Mouse (Mus musculus) forebrain, embryonic 10.5 days (tissue): Measurements from ENCODE around the gene Rap1b. TPM values are rescaled to one million over a fixed set of nuclear protein-coding genes. Genes with fewer than 3 reads are reported as not detected.

Experiments
- DNase-seq: peaks from one replicate; pipeline ENCODE4 v3.0.0-alpha.2; 2017; ENCODE audit warnings: low spot score; ENCODE audit errors: extremely low spot score
- H3K27ac ChIP-seq: fragments of 300-500 bp; sonication (generic); 2 replicates; pipeline ENCODE4 v1.5.1; 2016; ENCODE audit warnings: mild to moderate bottlenecking
- H3K27me3 ChIP-seq: fragments of 300-500 bp; sonication (generic); 2 replicates; pipeline ENCODE4 v1.6.1; 2016; ENCODE audit warnings: mild to moderate bottlenecking; ENCODE audit not compliant: poor library complexity, severe bottlenecking
- H3K36me3 ChIP-seq: fragments of 300-500 bp; sonication (generic); replicated peaks from 2 replicates; pipeline ENCODE4 v1.6.1; 2016; ENCODE audit warnings: mild to moderate bottlenecking, moderate library complexity
- H3K4me1 ChIP-seq: fragments of 300-500 bp; sonication (generic); 2 replicates; pipeline ENCODE4 v1.6.1; 2016
- H3K4me3 ChIP-seq: fragments of 300-500 bp; sonication (generic); 2 replicates; pipeline ENCODE4 v1.5.1; 2016; ENCODE audit warnings: mild to moderate bottlenecking, moderate library complexity
- H3K9me3 ChIP-seq: fragments of 300-500 bp; sonication (generic); 2 replicates; pipeline ENCODE4 v1.6.1; 2016; ENCODE audit warnings: mild to moderate bottlenecking, moderate library complexity
- WGBS: fragments of 180-500 bp; shearing (Covaris S2); methylation state at CpG from one replicate; pipeline ENCODE4 v1.1.7; 2016; 5-methylcytosine and 5-hydroxymethylcytosine counted together
- polyA plus RNA-seq: library from polyadenylated mRNA; unstranded; fragments of >200 nt; fragmentation: Nextera tagmentation; extraction: Ambion mirVana; gene quantifications from 2 replicates; pipeline ENCODE4 v1.2.1, GENCODE M21; 2016

The Rap1b gene
- polyA plus RNA-seq, 1 experiment from 2014 or later = 136 TPM

GRCm38 (mm10) chr10:117829472-117830155, 16.2 kb downstream of the Rap1b start:
- Histone ChIP-seq H3K4me3 (no peak overlapping the region), H3K27me3 (no peaks in the 10 kb centered on the region), H3K9me3 (no peaks in the 10 kb centered on the region), H3K36me3 (peaks cover 5% of the 10 kb centered on the region; the same call in 1 of the 2 replicates), H3K4me1 (peaks cover 8% of the 10 kb centered on the region; the same call in 1 of the 2 replicates), H3K27ac (no peak overlapping the region)
- DNase-seq = no peak
- 93% methylated on average over 7 of the region's 7 CpGs for WGBS

GRCm38 (mm10) chr10:117829022-117829421, 16.8 kb downstream of the Rap1b start:
- peaks cover 8% of the 10 kb centered on the region; the same call in 1 of the 2 replicates for H3K4me1 ChIP-seq
- no peak overlapping the region for H3K27ac ChIP-seq
- 88% methylated on average over 4 of the region's 4 CpGs for WGBS
- no peak overlapping the region for H3K4me3 ChIP-seq
- DNase-seq = no peak
- peaks cover 11% of the 10 kb centered on the region; the same call in 1 of the 2 replicates for H3K36me3 ChIP-seq
- H3K27me3 ChIP-seq = no peaks in the 10 kb centered on the region
- H3K9me3 ChIP-seq = no peaks in the 10 kb centered on the region

GRCm38 (mm10) chr10:117828536-117828935, 17.3 kb downstream of the Rap1b start:
- Histone ChIP-seq H3K4me1 (peaks cover 8% of the 10 kb centered on the region; the same call in 1 of the 2 replicates), H3K4me3 (no peak overlapping the region), H3K9me3 (no peaks in the 10 kb centered on the region), H3K36me3 (peaks cover 13% of the 10 kb centered on the region), H3K27me3 (no peaks in the 10 kb centered on the region), H3K27ac (no peak overlapping the region)
- no peak for DNase-seq
- 83% methylated on average over 4 of the region's 4 CpGs for WGBS

GRCm38 (mm10) chr10:117824647-117825046, 21.2 kb downstream of the Rap1b start:
- Histone ChIP-seq H3K27me3 (no peaks in the 10 kb centered on the region), H3K4me3 (no peak overlapping the region), H3K36me3 (peaks cover 48% of the 10 kb centered on the region), H3K9me3 (no peaks in the 10 kb centered on the region), H3K27ac (no peak overlapping the region), H3K4me1 (peaks cover 8% of the 10 kb centered on the region; the same call in 1 of the 2 replicates)
- 93% methylated on average over 4 of the region's 4 CpGs for WGBS
- DNase-seq = no peak

- H3K36me3 ChIP-seq = peaks cover 53% of the 10 kb centered on the region
- H3K4me1 ChIP-seq = peaks cover 5% of the 10 kb centered on the region; the same call in 1 of the 2 replicates
- DNase-seq = no peak
- H3K27me3 ChIP-seq = no peaks in the 10 kb centered on the region
- H3K9me3 ChIP-seq = no peaks in the 10 kb centered on the region
- no peak overlapping the region for H3K4me3 ChIP-seq
- no peak overlapping the region for H3K27ac ChIP-seq
- WGBS = 83% methylated on average over 4 of the region's 4 CpGs
Observed at GRCm38 (mm10) chr10:117824139-117824538, 21.7 kb downstream of the Rap1b start.

GRCm38 (mm10) chr10:117823321-117823720, 22.5 kb downstream of the Rap1b start:
- 90% methylated on average over 6 of the region's 6 CpGs for WGBS
- Histone ChIP-seq H3K4me3 (no peak overlapping the region), H3K9me3 (no peaks in the 10 kb centered on the region), H3K27ac (no peak overlapping the region), H3K27me3 (no peaks in the 10 kb centered on the region), H3K4me1 (peaks cover 3% of the 10 kb centered on the region; the same call in 1 of the 2 replicates), H3K36me3 (peaks cover 61% of the 10 kb centered on the region)
- no peak for DNase-seq

- H3K4me3 ChIP-seq = no peak overlapping the region
- no peak overlapping the region for H3K27ac ChIP-seq
- H3K9me3 ChIP-seq = no peaks in the 10 kb centered on the region
- no peaks in the 10 kb centered on the region for H3K4me1 ChIP-seq
- no peak for DNase-seq
- 95% methylated on average over 6 of the region's 6 CpGs for WGBS
- H3K27me3 ChIP-seq = no peaks in the 10 kb centered on the region
- peaks cover 95% of the 10 kb centered on the region for H3K36me3 ChIP-seq
Observed at GRCm38 (mm10) chr10:117818600-117818999, 27.2 kb downstream of the Rap1b start.

GRCm38 (mm10) chr10:117816721-117817120, 29.1 kb downstream of the Rap1b start:
- no peak overlapping the region for H3K27ac ChIP-seq
- H3K9me3 ChIP-seq = no peaks in the 10 kb centered on the region
- DNase-seq = no peak
- H3K4me3 ChIP-seq = no peak overlapping the region
- peaks cover 96% of the 10 kb centered on the region for H3K36me3 ChIP-seq
- H3K4me1 ChIP-seq = no peaks in the 10 kb centered on the region
- H3K27me3 ChIP-seq = no peaks in the 10 kb centered on the region
- WGBS = 97% methylated on average over 6 of the region's 6 CpGs

GRCm38 (mm10) chr10:117812501-117812900, 33.3 kb downstream of the Rap1b start:
- no peaks in the 10 kb centered on the region for H3K27me3 ChIP-seq
- WGBS = 94% methylated on average over 2 of the region's 2 CpGs
- no peak overlapping the region for H3K4me3 ChIP-seq
- H3K27ac ChIP-seq = no peak overlapping the region
- peaks cover 64% of the 10 kb centered on the region for H3K36me3 ChIP-seq
- no peaks in the 10 kb centered on the region for H3K9me3 ChIP-seq
- no peak for DNase-seq
- peaks cover 11% of the 10 kb centered on the region for H3K4me1 ChIP-seq

GRCm38 (mm10) chr10:117811555-117811954, 34.3 kb downstream of the Rap1b start:
- peaks cover 57% of the 10 kb centered on the region for H3K36me3 ChIP-seq
- 94% methylated on average over 8 of the region's 8 CpGs for WGBS

GRCm38 (mm10) chr10:117810506-117810905, 35.3 kb downstream of the Rap1b start:
- Histone ChIP-seq H3K4me1 (peaks cover 11% of the 10 kb centered on the region), H3K9me3 (no peaks in the 10 kb centered on the region), H3K4me3 (no peak overlapping the region), H3K27ac (no peak overlapping the region), H3K27me3 (no peaks in the 10 kb centered on the region), H3K36me3 (peaks cover 46% of the 10 kb centered on the region)
- 81% methylated on average over 11 of the region's 11 CpGs for WGBS
- DNase-seq = no peak

More at GRCm38 (mm10) chr10:117811555-117811954, 34.3 kb downstream of the Rap1b start:
- no peak overlapping the region for H3K4me3 ChIP-seq
- no peaks in the 10 kb centered on the region for H3K27me3 ChIP-seq
- DNase-seq = no peak
- no peak overlapping the region for H3K27ac ChIP-seq
- no peaks in the 10 kb centered on the region for H3K9me3 ChIP-seq
- peaks cover 11% of the 10 kb centered on the region for H3K4me1 ChIP-seq

- 93% methylated on average over 6 of the region's 6 CpGs for whole genome bisulfite sequencing
- peaks cover 23% of the 10 kb centered on the region for H3K36me3 ChIP-seq
Observed at GRCm38 (mm10) chr10:117808068-117808467, 37.8 kb downstream of the Rap1b start.

GRCm38 (mm10) chr10:117805919-117806318, 39.9 kb downstream of the Rap1b start:
- peaks cover 3% of the 10 kb centered on the region for H3K36me3 ChIP-seq
- no peaks in the 10 kb centered on the region for H3K27me3 ChIP-seq
- peaks cover 11% of the 10 kb centered on the region for H3K4me1 ChIP-seq

More at GRCm38 (mm10) chr10:117808068-117808467, 37.8 kb downstream of the Rap1b start:
- Histone ChIP-seq H3K27me3 (no peaks in the 10 kb centered on the region), H3K27ac (no peak overlapping the region), H3K9me3 (no peaks in the 10 kb centered on the region), H3K4me1 (peaks cover 11% of the 10 kb centered on the region), H3K4me3 (no peak overlapping the region)
- DNase-seq = no peak

More at GRCm38 (mm10) chr10:117805919-117806318, 39.9 kb downstream of the Rap1b start:
- WGBS = 60% methylated on average over 9 of the region's 9 CpGs
- H3K9me3 ChIP-seq = no peaks in the 10 kb centered on the region
- no peak overlapping the region for H3K27ac ChIP-seq
- H3K4me3 ChIP-seq = no peak overlapping the region
- DNase-seq = no peak
